Comparison of ENCODE assay signal across 8 mouse cellular contexts in genomic region chr12:76961932-76962891, GRCm38 (mm10). TPM values are rescaled to one million over a fixed set of nuclear protein-coding genes. Genes with fewer than 3 reads are reported as not detected.
DNase-seq lines count a peak whose midpoint lies in the region; ATAC-seq and TF ChIP-seq lines count a peak whose summit lies in the region.

Gene Max (minus strand): TSS chr12:76962201.

- H3K4me2 ChIP-seq in hindbrain, postnatal 0 days (ENCODE audit: low read depth, low read length), result peak within 1 kb of the TSS; percentile 80

- peaks cover 5% of the 10 kb centered on the region for H3K36me3 ChIP-seq in hindbrain, postnatal 0 days (ENCODE audit: insufficient read depth, low read length)

- ATAC-seq in common myeloid progenitor, adult 5-6 weeks (replicated peaks; ENCODE audit: low read depth, poor library complexity, severe bottlenecking), result peak; percentile 92
- ATAC-seq in hindbrain, postnatal 0 days, result peak; percentile 99
- ATAC-seq in megakaryocyte, adult 5-6 weeks (ENCODE audit: poor library complexity, severe bottlenecking), result peak; percentile 83

- peaks cover 14% of the 10 kb centered on the region for H3K4me1 ChIP-seq in hindbrain, postnatal 0 days (ENCODE audit: insufficient read depth, low read length)

- WGBS in hindbrain, postnatal 0 days, result under 1% methylated on average over 70 of the region's 73 CpGs

- H3K9ac ChIP-seq in hindbrain, postnatal 0 days (replicated peaks; ENCODE audit: low read length), result peak within 1 kb of the TSS; percentile 94

- no peaks in the 10 kb centered on the region for H3K27me3 ChIP-seq in hindbrain, postnatal 0 days (ENCODE audit: insufficient read depth, low read length)

- no peaks in the 10 kb centered on the region for H3K9me3 ChIP-seq in hindbrain, postnatal 0 days (ENCODE audit: low read length)

- DNase-seq in ZHBTc4 (ENCODE audit: low read depth, low spot score), result peak; percentile 100
- peak; percentile 99 for DNase-seq in gastrocnemius, adult 2 months
- DNase-seq in hindbrain, postnatal 0 days (ENCODE audit: low spot score), result peak; percentile 100
- DNase-seq in left cerebral cortex, adult 2 months (ENCODE audit: extremely low spot score in 1 of 2, low spot score in 2 of 2), result peak; percentile 98 to 99
- DNase-seq in right cerebral cortex, adult 2 months (ENCODE audit: low spot score in 2 of 2), result peak; percentile 99 to 100
- DNase-seq in urinary bladder, postnatal 14 days (ENCODE audit: low spot score), result peak; percentile 99

- TF ChIP-seq CTCF in gastrocnemius, adult 2 months (IDR thresholded peaks at IDR 0.05), result no peak
- TF ChIP-seq CTCF in hindbrain, postnatal 0 days (IDR thresholded peaks at IDR 0.05; ENCODE audit: low read depth), result peak; percentile 49
- TF ChIP-seq CTCF in left cerebral cortex, adult 2 months (IDR thresholded peaks at IDR 0.05), result no peak; the same call in 1 of the 2 replicates

- H3K27ac ChIP-seq in gastrocnemius, adult 2 months, result peak within 1 kb of the TSS; percentile 94
- H3K27ac ChIP-seq in hindbrain, postnatal 0 days, result peak within 1 kb of the TSS; percentile 87
- peak within 1 kb of the TSS; percentile 82 for H3K27ac ChIP-seq in left cerebral cortex, adult 2 months

- peak within 1 kb of the TSS; percentile 99 for H3K4me3 ChIP-seq in gastrocnemius, adult 2 months
- H3K4me3 ChIP-seq in hindbrain, postnatal 0 days (ENCODE audit: low read length), result peak within 1 kb of the TSS; percentile 99
- peak within 1 kb of the TSS; percentile 70 for H3K4me3 ChIP-seq in left cerebral cortex, adult 2 months

- intact Hi-C loops in gastrocnemius, adult 2 months (cut with DNase I), result no loop called here
- intact Hi-C loops in left cerebral cortex, adult 2 months (cut with DNase I), result loop anchor here (1.0 to 5.0 kb wide), 2 partner anchors 125 to 590 kb away; partner anchors contain the start of gene Zbtb1

RNA-seq across cellular contexts. Expression of gene Max, which starts in this region (rescaled TPM):
- total RNA-seq in common myeloid progenitor, adult 5-6 weeks (2017), result 89.2 and 110 TPM in 2 replicates
- total RNA-seq in gastrocnemius, adult 2 months (2021), result 10 to 100 TPM; 40.4 to 43.8 TPM
- 44.0 and 60.1 TPM in 2 replicates for total RNA-seq in hindbrain, postnatal 0 days (2014; rRNA removed)
- polyA plus RNA-seq in hindbrain, postnatal 0 days (2015; fragmentation: Nextera tagmentation; extraction: Ambion mirVana), result 18.2 TPM in 2 replicates
- total RNA-seq in left cerebral cortex, adult 2 months (2021), result 10 to 100 TPM; 79.3 to 81.0 TPM
- 130 and 142 TPM in 2 replicates for total RNA-seq in megakaryocyte, adult 5-6 weeks (2015)
- total RNA-seq in megakaryocyte, adult 5-6 weeks (2017), result 125 and 175 TPM in 2 replicates

Comparison
In these comparisons a context has a peak if more than half of its experiments do, and no peak if none do; other contexts are left out.
1. Peak in every context shown above with its lines: DNase-seq, ATAC-seq, H3K4me3 ChIP-seq and H3K27ac ChIP-seq.